Mouse (Mus musculus): ENCODE measurements around the gene Spaar. TPM values are rescaled to one million over a fixed set of nuclear protein-coding genes. Genes with fewer than 3 reads are reported as not detected.
"Not testable (repeated sequence)": the region's sequence is repeated elsewhere in the genome, so short reads cannot be mapped to it uniquely, and the experiment has no call there.

Gene Spaar
- polyA plus RNA-seq, 1 experiment from 2014 or later, result not detected

DNA sequence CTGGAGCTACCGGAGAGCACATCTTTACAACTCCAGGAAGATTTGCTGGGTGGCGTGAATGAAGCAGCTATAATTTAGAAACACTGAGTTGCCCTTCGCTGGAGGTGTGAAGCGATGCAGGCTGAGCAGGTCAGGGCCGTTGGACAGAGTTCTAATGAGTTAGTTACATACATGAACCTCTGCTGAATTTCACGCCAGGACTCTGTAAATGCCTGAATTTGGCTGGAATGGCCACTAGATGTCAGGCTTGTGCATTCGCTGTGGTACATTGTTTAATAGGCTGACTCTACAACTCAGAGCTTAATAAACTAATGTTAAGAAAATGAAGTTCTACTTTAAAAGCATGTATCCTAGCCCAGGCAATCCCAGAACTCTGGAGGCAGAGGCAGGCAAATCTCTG lies 33.6 kb downstream of the Spaar start:
- Histone ChIP-seq H3K4me1 (peaks cover 10% of the 10 kb centered on the region; the same call in 1 of the 2 replicates), H3K27me3 (no peaks in the 10 kb centered on the region)

DNA sequence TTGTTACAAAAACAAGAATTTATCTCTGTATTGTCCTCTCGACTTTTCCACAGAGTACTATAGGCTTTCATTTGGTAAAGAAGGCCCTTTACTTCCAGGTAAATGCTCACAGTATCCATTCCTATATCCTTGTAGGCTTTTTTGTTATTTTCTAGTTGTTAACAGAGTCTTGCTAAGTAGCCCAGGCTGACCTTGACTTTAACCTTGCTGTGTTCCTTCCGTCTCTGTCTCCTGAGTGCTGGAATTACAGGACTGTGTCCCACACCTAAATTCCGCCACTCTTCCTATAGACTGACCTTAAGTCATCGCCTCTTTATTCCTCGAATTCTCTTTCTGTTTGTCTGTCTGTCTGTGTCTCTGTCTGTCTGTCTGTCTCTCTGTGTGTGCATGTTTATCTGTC lies 38.5 kb downstream of the Spaar start:
- WGBS, result 87% methylated on average over 5 of the region's 5 CpGs

More for the DNA sequence above, 33.6 kb downstream of the Spaar start:
- Histone ChIP-seq H3K27ac (no peak overlapping the region), H3K4me2 (replicated peaks) (0 out of 2 replicates have a peak overlapping the region, but pooled peaks have one; percentile 9), H3K4me3 (no peak overlapping the region), H3K36me3 (no peaks in the 10 kb centered on the region), H3K9me3 (no peaks in the 10 kb centered on the region), H3K9ac (no peak overlapping the region)
- 24% methylated on average over 7 of the region's 7 CpGs for WGBS
- ATAC-seq (ENCODE audit: insufficient number of reproducible peaks, insufficient read depth, low FRiP score, low TSS enrichment), result no peak

DNA sequence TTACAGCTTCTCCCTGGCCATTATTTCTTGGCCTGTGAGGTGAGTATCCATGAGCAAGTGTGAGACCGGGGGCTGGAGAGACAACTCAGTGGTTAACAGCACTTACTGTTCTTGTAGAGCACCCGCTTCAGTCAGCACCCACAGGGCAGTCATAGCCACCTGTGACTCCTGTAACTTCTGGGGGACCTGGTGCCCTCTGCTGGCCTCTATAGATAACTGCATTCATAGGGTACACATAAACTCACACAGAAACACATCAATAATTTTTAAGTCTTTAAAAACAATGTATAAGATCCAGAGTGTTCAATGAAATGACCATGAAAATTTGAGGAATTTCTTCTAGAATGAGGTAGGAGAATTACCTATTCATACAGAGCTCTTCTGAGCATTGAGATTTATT lies 39.5 kb downstream of the Spaar start:
- H3K36me3 ChIP-seq, result no peaks in the 10 kb centered on the region
- no peak overlapping the region for H3K9ac ChIP-seq
- no peak for ATAC-seq (ENCODE audit: insufficient number of reproducible peaks, insufficient read depth, low FRiP score, low TSS enrichment)
- no peak overlapping the region for H3K27ac ChIP-seq
- H3K27me3 ChIP-seq, result no peaks in the 10 kb centered on the region
- WGBS, result 90% methylated on average over 2 of the region's 2 CpGs
- H3K4me2 ChIP-seq (replicated peaks), result no peak overlapping the region
- H3K9me3 ChIP-seq, result no peaks in the 10 kb centered on the region
- no peak overlapping the region for H3K4me3 ChIP-seq
- H3K4me1 ChIP-seq, result no peaks in the 10 kb centered on the region; the same call in 1 of the 2 replicates

More for the DNA sequence above, 38.5 kb downstream of the Spaar start:
- H3K4me2 ChIP-seq (replicated peaks), result no peak overlapping the region
- no peak overlapping the region for H3K9ac ChIP-seq
- no peaks in the 10 kb centered on the region; the same call in 1 of the 2 replicates for H3K4me1 ChIP-seq
- no peak for ATAC-seq (ENCODE audit: insufficient number of reproducible peaks, insufficient read depth, low FRiP score, low TSS enrichment)
- H3K4me3 ChIP-seq, result no peak overlapping the region
- no peaks in the 10 kb centered on the region for H3K27me3 ChIP-seq
- no peaks in the 10 kb centered on the region for H3K9me3 ChIP-seq
- H3K27ac ChIP-seq, result no peak overlapping the region
- no peaks in the 10 kb centered on the region for H3K36me3 ChIP-seq

DNA sequence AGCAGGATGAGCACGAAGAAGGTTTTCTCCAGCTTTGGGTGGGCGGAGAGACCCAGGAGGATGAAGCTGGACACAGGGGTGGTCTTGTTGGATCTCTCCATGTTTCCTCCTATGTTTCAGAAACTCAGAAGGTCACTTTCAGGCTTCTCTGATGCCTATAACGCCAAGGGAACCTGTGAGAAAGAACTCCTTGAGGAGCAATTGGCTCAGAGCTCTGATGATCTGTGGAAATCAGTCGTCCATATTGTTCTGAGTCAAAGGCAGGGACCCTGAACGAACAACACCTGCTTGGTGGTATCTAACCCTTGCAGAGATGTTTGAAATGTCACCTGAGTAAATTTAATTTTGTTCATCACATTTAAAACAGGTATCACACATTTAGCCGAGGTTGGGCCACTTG lies 41.1 kb downstream of the Spaar start, which contains the start of gene Olfr159:
Gene Olfr159, minus strand, starts transcription at position 101 of the 400 bp plus-strand sequence.
- Histone ChIP-seq H3K9ac (no peak within 1 kb of the TSS), H3K9me3 (no peaks in the 10 kb centered on the region), H3K4me3 (no peak within 1 kb of the TSS), H3K36me3 (no peaks in the 10 kb centered on the region), H3K4me1 (no peaks in the 10 kb centered on the region; the same call in 1 of the 2 replicates), H3K4me2 (replicated peaks) (no peak within 1 kb of the TSS), H3K27ac (no peak within 1 kb of the TSS), H3K27me3 (no peaks in the 10 kb centered on the region)
- WGBS, result 84% methylated on average over 6 of the region's 6 CpGs
- ATAC-seq (ENCODE audit: insufficient number of reproducible peaks, insufficient read depth, low FRiP score, low TSS enrichment), result no peak

DNA sequence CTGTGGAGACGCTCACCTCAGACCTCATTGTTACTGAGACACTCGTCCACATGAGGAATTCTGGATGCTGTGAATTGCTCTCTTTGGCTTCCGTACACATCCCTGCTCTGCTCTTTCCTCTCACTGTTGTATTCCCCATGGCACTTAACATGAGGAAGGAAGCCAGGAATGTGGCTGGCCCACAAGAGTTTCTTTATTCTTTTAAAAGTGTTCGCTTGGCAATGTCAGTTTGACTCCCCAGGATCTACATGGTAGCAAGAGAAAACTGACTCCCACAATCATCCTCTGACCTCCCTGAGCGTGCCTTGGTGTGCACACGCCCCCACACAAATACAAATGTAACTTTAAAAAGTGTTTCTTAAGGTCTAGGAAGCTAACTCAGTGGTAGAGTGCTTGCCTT lies 41.8 kb downstream of the Spaar start:
- Histone ChIP-seq H3K4me1 (no peaks in the 10 kb centered on the region; the same call in 1 of the 2 replicates), H3K27me3 (no peaks in the 10 kb centered on the region), H3K9ac (no peak overlapping the region), H3K4me2 (replicated peaks) (no peak overlapping the region), H3K27ac (no peak overlapping the region), H3K9me3 (no peaks in the 10 kb centered on the region), H3K36me3 (no peaks in the 10 kb centered on the region), H3K4me3 (no peak overlapping the region)
- ATAC-seq (ENCODE audit: insufficient number of reproducible peaks, insufficient read depth, low FRiP score, low TSS enrichment), result no peak
- 54% methylated on average over 6 of the region's 6 CpGs for WGBS

DNA sequence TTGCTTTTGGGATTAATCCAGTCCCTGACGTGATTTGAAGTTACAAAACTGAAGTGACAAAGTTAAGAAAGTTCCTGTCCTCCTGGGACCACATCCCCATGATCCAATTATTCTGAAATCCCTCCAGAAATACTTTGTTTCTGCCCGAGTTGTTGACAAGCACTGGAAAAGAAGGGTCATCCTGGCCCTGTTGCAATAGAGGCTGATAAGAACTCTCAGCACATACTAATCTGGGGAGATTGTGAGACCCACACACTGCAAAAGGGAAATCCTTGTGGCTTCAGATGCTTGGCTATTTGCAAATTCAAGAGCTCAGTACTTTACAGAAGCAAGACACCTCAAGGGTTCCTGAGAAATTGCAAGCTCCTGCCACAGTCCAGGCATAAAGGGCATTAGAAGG lies 42.5 kb downstream of the Spaar start:
- H3K4me3 ChIP-seq, result no peak overlapping the region
- H3K27me3 ChIP-seq, result no peaks in the 10 kb centered on the region
- ATAC-seq (ENCODE audit: insufficient number of reproducible peaks, insufficient read depth, low FRiP score, low TSS enrichment), result no peak
- WGBS, result 44% methylated on average over 2 of the region's 2 CpGs
- no peaks in the 10 kb centered on the region for H3K9me3 ChIP-seq
- H3K36me3 ChIP-seq, result no peaks in the 10 kb centered on the region
- no peak overlapping the region for H3K27ac ChIP-seq
- no peaks in the 10 kb centered on the region; the same call in 1 of the 2 replicates for H3K4me1 ChIP-seq
- H3K9ac ChIP-seq, result no peak overlapping the region
- H3K4me2 ChIP-seq (replicated peaks), result no peak overlapping the region

DNA sequence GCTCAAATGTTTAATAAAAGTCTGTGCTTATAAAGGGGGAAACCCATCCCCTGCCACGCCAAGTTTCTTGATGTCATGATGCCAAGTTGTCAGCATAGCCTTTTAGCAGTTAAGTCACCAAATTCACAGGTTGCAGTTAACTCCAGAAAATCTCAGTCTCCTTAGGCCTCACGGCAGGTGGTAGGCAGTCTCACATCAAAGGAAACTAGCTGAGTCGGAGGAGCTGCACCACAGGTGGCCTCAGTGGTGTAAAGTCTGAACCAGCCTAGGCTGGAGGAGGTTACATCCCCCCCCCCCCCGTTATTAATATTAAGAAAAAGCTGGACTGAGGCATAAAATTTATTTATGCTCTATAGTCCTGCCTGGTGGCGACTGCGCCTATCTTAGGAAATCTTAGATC lies 65.5 kb downstream of the Spaar start:
- 80% methylated on average over 6 of the region's 6 CpGs for WGBS
- no peaks in the 10 kb centered on the region for H3K4me1 ChIP-seq

DNA sequence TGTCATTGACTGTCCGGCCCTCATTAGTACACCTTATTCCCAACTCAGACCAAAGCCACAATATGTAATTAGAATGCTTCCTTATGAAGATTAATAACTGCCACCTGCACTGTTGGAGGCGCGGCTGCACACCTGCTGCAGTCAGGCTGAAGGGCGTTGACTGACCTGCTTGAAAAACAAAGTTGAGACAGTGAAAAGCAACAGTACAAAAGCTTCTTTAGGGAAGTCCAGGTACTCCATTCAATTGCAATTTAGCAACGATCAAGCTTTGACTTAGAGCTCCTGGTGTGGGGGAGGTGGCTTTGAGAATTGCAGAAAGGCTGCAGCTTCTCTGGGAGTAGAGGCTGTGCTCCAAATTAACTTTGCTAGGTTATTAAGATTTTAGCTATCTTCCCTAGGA lies 66.0 kb downstream of the Spaar start:
- not testable (repeated sequence) for H3K9me3 ChIP-seq; H3K9ac ChIP-seq; H3K4me1 ChIP-seq; ATAC-seq (ENCODE audit: insufficient number of reproducible peaks, insufficient read depth, low FRiP score, low TSS enrichment); H3K4me2 ChIP-seq (replicated peaks); H3K4me3 ChIP-seq; H3K36me3 ChIP-seq; H3K27me3 ChIP-seq; H3K27ac ChIP-seq
- 85% methylated on average over 5 of the region's 5 CpGs for WGBS

More for the DNA sequence above, 65.5 kb downstream of the Spaar start:
- no peak overlapping the region for H3K4me3 ChIP-seq
- H3K4me2 ChIP-seq (replicated peaks), result no peak overlapping the region
- no peak overlapping the region for H3K9ac ChIP-seq
- no peak for ATAC-seq (ENCODE audit: insufficient number of reproducible peaks, insufficient read depth, low FRiP score, low TSS enrichment)
- H3K27ac ChIP-seq, result no peak overlapping the region
- no peaks in the 10 kb centered on the region for H3K36me3 ChIP-seq
- H3K9me3 ChIP-seq, result no peaks in the 10 kb centered on the region
- no peaks in the 10 kb centered on the region for H3K27me3 ChIP-seq

DNA sequence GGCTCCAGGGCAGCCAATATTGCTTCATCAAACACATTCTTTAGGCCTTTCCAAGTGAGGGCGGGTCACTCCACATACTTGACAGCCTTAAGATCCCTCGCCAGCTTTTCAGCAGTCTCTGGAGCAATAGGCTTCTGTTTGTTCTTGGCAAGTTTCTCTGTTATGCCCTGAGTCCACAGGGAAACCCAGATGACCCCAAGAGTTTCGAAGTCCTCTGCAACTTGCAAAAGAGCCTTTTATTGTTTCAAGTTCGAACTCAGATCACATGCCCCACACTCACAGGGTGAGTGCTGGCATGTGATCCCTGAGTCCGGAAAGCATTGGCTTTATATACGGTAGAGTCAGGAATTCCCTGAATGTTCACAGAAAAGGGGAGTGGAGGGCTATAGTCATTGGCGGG lies 69.1 kb downstream of the Spaar start:
- WGBS, result 79% methylated on average over 7 of the region's 7 CpGs
- Histone ChIP-seq H3K4me2 (replicated peaks) (no peak overlapping the region), H3K36me3 (no peaks in the 10 kb centered on the region), H3K4me3 (no peak overlapping the region), H3K4me1 (no peaks in the 10 kb centered on the region), H3K27me3 (no peaks in the 10 kb centered on the region), H3K9me3 (peaks cover 4% of the 10 kb centered on the region), H3K9ac (no peak overlapping the region), H3K27ac (no peak overlapping the region)
- ATAC-seq (ENCODE audit: insufficient number of reproducible peaks, insufficient read depth, low FRiP score, low TSS enrichment), result no peak

Other genes with a start within 250 kb of the Spaar start
- not detected in 2 replicates for gene Sit1, start 246.3 kb upstream of the Spaar start, polyA plus RNA-seq (2016; fragmentation: Nextera tagmentation; extraction: Ambion mirVana)
- gene Ccdc107, start 237.1 kb upstream of the Spaar start, polyA plus RNA-seq (2016; fragmentation: Nextera tagmentation; extraction: Ambion mirVana), result 57.4 and 62.3 TPM in 2 replicates
- 43.6 and 44.1 TPM in 2 replicates for gene Arhgef39, start 230.3 kb upstream of the Spaar start, polyA plus RNA-seq (2016; fragmentation: Nextera tagmentation; extraction: Ambion mirVana)
- 1.3 and 1.6 TPM in 2 replicates for gene Car9, start 223.1 kb upstream of the Spaar start, polyA plus RNA-seq (2016; fragmentation: Nextera tagmentation; extraction: Ambion mirVana)
- gene Tpm2, start 206.3 kb upstream of the Spaar start, polyA plus RNA-seq (2016; fragmentation: Nextera tagmentation; extraction: Ambion mirVana), result 151 and 177 TPM in 2 replicates
- gene Creb3, start 167.7 kb upstream of the Spaar start, polyA plus RNA-seq (2016; fragmentation: Nextera tagmentation; extraction: Ambion mirVana), result 43.5 and 49.9 TPM in 2 replicates
- gene Tln1, start 167.3 kb upstream of the Spaar start, polyA plus RNA-seq (2016; fragmentation: Nextera tagmentation; extraction: Ambion mirVana), result 71.0 and 73.9 TPM in 2 replicates
- 33.8 and 37.7 TPM in 2 replicates for gene Rgp1, start 151.3 kb upstream of the Spaar start, polyA plus RNA-seq (2016; fragmentation: Nextera tagmentation; extraction: Ambion mirVana)
- gene Gba2, start 151.2 kb upstream of the Spaar start, polyA plus RNA-seq (2016; fragmentation: Nextera tagmentation; extraction: Ambion mirVana), result 32.0 and 34.0 TPM in 2 replicates
- gene Msmp, start 145.5 kb upstream of the Spaar start, polyA plus RNA-seq (2016; fragmentation: Nextera tagmentation; extraction: Ambion mirVana), result 1.5 and 2.1 TPM in 2 replicates
- gene Npr2, start 98.1 kb upstream of the Spaar start, polyA plus RNA-seq (2016; fragmentation: Nextera tagmentation; extraction: Ambion mirVana), result 25.1 and 29.7 TPM in 2 replicates
- 1.8 and 1.9 TPM in 2 replicates for gene Spag8, start 76.4 kb upstream of the Spaar start, polyA plus RNA-seq (2016; fragmentation: Nextera tagmentation; extraction: Ambion mirVana)
- 79.3 and 85.8 TPM in 2 replicates for gene Hint2, start 73.6 kb upstream of the Spaar start, polyA plus RNA-seq (2016; fragmentation: Nextera tagmentation; extraction: Ambion mirVana)
- 7.7 and 8.4 TPM in 2 replicates for gene Tmem8b, start 61.1 kb upstream of the Spaar start, polyA plus RNA-seq (2016; fragmentation: Nextera tagmentation; extraction: Ambion mirVana)
- 2.4 and 2.6 TPM in 2 replicates for gene Fam221b, start 60.9 kb upstream of the Spaar start, polyA plus RNA-seq (2016; fragmentation: Nextera tagmentation; extraction: Ambion mirVana)
- not detected in 2 replicates for gene Olfr70, start 29.2 kb upstream of the Spaar start, polyA plus RNA-seq (2016; fragmentation: Nextera tagmentation; extraction: Ambion mirVana)
- 0.06 TPM in 1 of 2 replicates, not detected in the other for gene Olfr71, start 19.8 kb upstream of the Spaar start, polyA plus RNA-seq (2016; fragmentation: Nextera tagmentation; extraction: Ambion mirVana)
- 0.15 and 0.43 TPM in 2 replicates for gene Hrct1, start 2.8 kb upstream of the Spaar start, polyA plus RNA-seq (2016; fragmentation: Nextera tagmentation; extraction: Ambion mirVana)
- not detected in 2 replicates for gene Olfr159, start 41.0 kb downstream of the Spaar start, polyA plus RNA-seq (2016; fragmentation: Nextera tagmentation; extraction: Ambion mirVana)
- 0.09 and 0.31 TPM in 2 replicates for gene Olfr156, start 93.9 kb downstream of the Spaar start, polyA plus RNA-seq (2016; fragmentation: Nextera tagmentation; extraction: Ambion mirVana)
- 0.08 TPM in 1 of 2 replicates, not detected in the other for gene Olfr157, start 110.2 kb downstream of the Spaar start, polyA plus RNA-seq (2016; fragmentation: Nextera tagmentation; extraction: Ambion mirVana)
- gene Olfr155, start 121.5 kb downstream of the Spaar start, polyA plus RNA-seq (2016; fragmentation: Nextera tagmentation; extraction: Ambion mirVana), result 0.18 TPM in 1 of 2 replicates, not detected in the other
- 30.4 and 33.9 TPM in 2 replicates for gene Reck, start 145.5 kb downstream of the Spaar start, polyA plus RNA-seq (2016; fragmentation: Nextera tagmentation; extraction: Ambion mirVana)
- 113 and 118 TPM in 2 replicates for gene Glipr2, start 227.4 kb downstream of the Spaar start, polyA plus RNA-seq (2016; fragmentation: Nextera tagmentation; extraction: Ambion mirVana)

Data from embryonic facial prominence, embryonic 12.5 days (tissue).